Mouse (Mus musculus): ENCODE data around the gene Tbx10. TPM values are rescaled to one million over a fixed set of nuclear protein-coding genes. Genes with fewer than 3 reads are reported as not detected.

Tbx10 gene
- polyA plus RNA-seq, 1 experiment, result not detected

- H3K36me3 ChIP-seq (ENCODE audit: control insufficient read depth, insufficient read depth, low read length, poor library complexity, severe bottlenecking), result no peaks in the 10 kb centered on the region
- no peaks in the 10 kb centered on the region for H3K9me3 ChIP-seq (replicated peaks; ENCODE audit: control insufficient read depth, insufficient read depth, low read length, poor library complexity, severe bottlenecking)
- no peak overlapping the region for H3K27ac ChIP-seq (ENCODE audit: insufficient read depth, low read length)
- TF ChIP-seq CTCF (IDR thresholded peaks at IDR 0.05; ENCODE audit: low read depth, low read length), result peak; percentile 73
- no peak for TF ChIP-seq POLR2A (IDR thresholded peaks at IDR 0.05; ENCODE audit: insufficient read depth, low read length)
- H3K4me3 ChIP-seq (ENCODE audit: low read depth, low read length), result no peak overlapping the region
- no peaks in the 10 kb centered on the region for H3K4me1 ChIP-seq (ENCODE audit: control insufficient read depth, insufficient read depth, low read length)
- no peak overlapping the region for H3K9ac ChIP-seq (ENCODE audit: low read depth, poor library complexity, severe bottlenecking)
- no peaks in the 10 kb centered on the region for H3K27me3 ChIP-seq (ENCODE audit: control insufficient read depth, insufficient read depth, low read length, poor library complexity, severe bottlenecking)
These were observed 26.4 kb downstream of the Tbx10 start for GRCm38 (mm10) chr19:4018743-4019583.

DNA sequence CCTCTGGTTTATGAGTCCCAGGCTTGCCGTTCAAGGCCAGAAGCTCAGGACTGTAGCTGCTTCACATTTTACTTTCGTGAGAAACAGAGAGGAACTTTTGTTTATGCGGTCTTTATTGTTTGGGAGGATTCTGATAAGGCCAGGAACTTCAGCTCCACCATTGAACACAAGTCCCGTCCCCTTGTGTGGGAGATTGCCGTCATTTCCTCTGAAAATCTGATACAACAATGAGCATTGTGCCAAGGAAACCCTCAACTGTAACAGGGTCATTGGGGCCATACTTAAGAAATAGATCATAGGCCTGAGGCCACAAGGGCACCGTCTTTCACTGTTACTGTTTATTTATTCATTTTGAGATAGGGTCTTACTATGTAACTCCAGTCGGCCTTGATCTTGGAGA lies 30.6 kb downstream of the Tbx10 start:
- Histone ChIP-seq H3K9ac (ENCODE audit: low read depth, poor library complexity, severe bottlenecking) (no peak overlapping the region), H3K36me3 (ENCODE audit: control insufficient read depth, insufficient read depth, low read length, poor library complexity, severe bottlenecking) (no peaks in the 10 kb centered on the region), H3K9me3 (replicated peaks; ENCODE audit: control insufficient read depth, insufficient read depth, low read length, poor library complexity, severe bottlenecking) (peaks cover 4% of the 10 kb centered on the region; the same call in 1 of the 2 replicates), H3K4me1 (ENCODE audit: control insufficient read depth, insufficient read depth, low read length) (no peaks in the 10 kb centered on the region), H3K4me3 (ENCODE audit: low read depth, low read length) (no peak overlapping the region), H3K27ac (ENCODE audit: insufficient read depth, low read length) (no peak overlapping the region), H3K27me3 (ENCODE audit: control insufficient read depth, insufficient read depth, low read length, poor library complexity, severe bottlenecking) (no peaks in the 10 kb centered on the region)
- TF ChIP-seq CTCF (IDR thresholded peaks at IDR 0.05; ENCODE audit: low read depth, low read length), result no peak
- no peak for TF ChIP-seq POLR2A (IDR thresholded peaks at IDR 0.05; ENCODE audit: insufficient read depth, low read length)
- TF ChIP-seq EP300 (IDR thresholded peaks at IDR 0.05; ENCODE audit: insufficient read depth, low read depth, low read length), result no peak

GRCm38 (mm10) chr19:4027576-4027975 lies 35.0 kb downstream of the Tbx10 start:
- no peaks in the 10 kb centered on the region for H3K27me3 ChIP-seq (ENCODE audit: control insufficient read depth, insufficient read depth, low read length, poor library complexity, severe bottlenecking)
- peaks cover 4% of the 10 kb centered on the region; the same call in 1 of the 2 replicates for H3K9me3 ChIP-seq (replicated peaks; ENCODE audit: control insufficient read depth, insufficient read depth, low read length, poor library complexity, severe bottlenecking)
- H3K4me1 ChIP-seq (ENCODE audit: control insufficient read depth, insufficient read depth, low read length), result no peaks in the 10 kb centered on the region
- H3K9ac ChIP-seq (ENCODE audit: low read depth, poor library complexity, severe bottlenecking), result no peak overlapping the region
- no peaks in the 10 kb centered on the region for H3K36me3 ChIP-seq (ENCODE audit: control insufficient read depth, insufficient read depth, low read length, poor library complexity, severe bottlenecking)
- no peak for TF ChIP-seq POLR2A (IDR thresholded peaks at IDR 0.05; ENCODE audit: insufficient read depth, low read length)
- no peak for TF ChIP-seq CTCF (IDR thresholded peaks at IDR 0.05; ENCODE audit: low read depth, low read length)
- TF ChIP-seq EP300 (IDR thresholded peaks at IDR 0.05; ENCODE audit: insufficient read depth, low read depth, low read length), result no peak
- H3K27ac ChIP-seq (ENCODE audit: insufficient read depth, low read length), result no peak overlapping the region
- no peak overlapping the region for H3K4me3 ChIP-seq (ENCODE audit: low read depth, low read length)

DNA sequence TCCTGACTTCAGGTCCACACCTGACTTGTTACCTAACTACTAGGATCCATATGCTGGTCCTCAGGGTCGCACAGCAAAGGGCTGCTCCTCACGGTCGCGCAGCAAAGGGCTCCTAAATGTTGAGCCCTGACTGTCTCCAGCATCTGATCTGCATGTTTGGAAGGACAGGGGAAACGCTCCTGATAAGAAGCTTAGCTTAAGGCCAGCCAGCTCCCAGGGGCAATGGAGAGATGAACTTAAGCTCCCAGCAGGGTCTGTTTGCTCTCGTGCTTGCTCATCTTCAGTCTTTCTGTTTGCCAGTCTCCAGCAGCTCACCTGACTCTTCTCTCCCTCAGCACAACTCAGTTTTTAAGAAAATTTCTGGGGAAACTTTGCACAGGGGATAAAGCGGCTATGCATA lies 40.1 kb downstream of the Tbx10 start:
- Histone ChIP-seq H3K9ac (ENCODE audit: low read depth, poor library complexity, severe bottlenecking) (no peak overlapping the region), H3K4me3 (ENCODE audit: low read depth, low read length) (no peak overlapping the region), H3K27ac (ENCODE audit: insufficient read depth, low read length) (no peak overlapping the region), H3K27me3 (ENCODE audit: control insufficient read depth, insufficient read depth, low read length, poor library complexity, severe bottlenecking) (no peaks in the 10 kb centered on the region), H3K4me1 (ENCODE audit: control insufficient read depth, insufficient read depth, low read length) (no peaks in the 10 kb centered on the region), H3K36me3 (ENCODE audit: control insufficient read depth, insufficient read depth, low read length, poor library complexity, severe bottlenecking) (no peaks in the 10 kb centered on the region), H3K9me3 (replicated peaks; ENCODE audit: control insufficient read depth, insufficient read depth, low read length, poor library complexity, severe bottlenecking) (no peaks in the 10 kb centered on the region)
- TF ChIP-seq EP300 (IDR thresholded peaks at IDR 0.05; ENCODE audit: insufficient read depth, low read depth, low read length) (no peak), CTCF (IDR thresholded peaks at IDR 0.05; ENCODE audit: low read depth, low read length) (no peak), POLR2A (IDR thresholded peaks at IDR 0.05; ENCODE audit: insufficient read depth, low read length) (no peak)

DNA sequence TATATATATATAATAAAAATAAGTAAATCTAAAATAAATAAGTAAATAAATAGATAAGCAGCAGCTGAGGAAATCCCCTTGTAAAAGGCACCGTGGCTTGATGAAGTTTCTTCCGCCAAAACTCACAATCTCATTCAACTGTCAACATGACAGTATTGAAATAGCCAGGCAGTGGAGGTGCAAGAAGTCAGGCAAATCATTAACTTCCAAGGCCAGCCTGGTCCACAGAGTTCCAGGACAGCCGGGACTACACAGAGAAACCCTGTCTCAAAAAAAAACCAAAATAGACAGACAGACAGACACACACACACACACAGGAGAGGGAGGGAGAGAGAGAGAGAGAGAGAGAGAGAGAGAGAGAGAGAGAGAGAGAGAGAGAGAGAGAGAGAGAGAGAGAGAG lies 40.7 kb downstream of the Tbx10 start:
- TF ChIP-seq EP300 (IDR thresholded peaks at IDR 0.05; ENCODE audit: insufficient read depth, low read depth, low read length), result no peak
- TF ChIP-seq POLR2A (IDR thresholded peaks at IDR 0.05; ENCODE audit: insufficient read depth, low read length), result no peak
- no peak for TF ChIP-seq CTCF (IDR thresholded peaks at IDR 0.05; ENCODE audit: low read depth, low read length)
- no peak overlapping the region for H3K4me3 ChIP-seq (ENCODE audit: low read depth, low read length)
- H3K4me1 ChIP-seq (ENCODE audit: control insufficient read depth, insufficient read depth, low read length), result no peaks in the 10 kb centered on the region
- H3K9ac ChIP-seq (ENCODE audit: low read depth, poor library complexity, severe bottlenecking), result no peak overlapping the region
- no peaks in the 10 kb centered on the region for H3K9me3 ChIP-seq (replicated peaks; ENCODE audit: control insufficient read depth, insufficient read depth, low read length, poor library complexity, severe bottlenecking)
- no peaks in the 10 kb centered on the region for H3K36me3 ChIP-seq (ENCODE audit: control insufficient read depth, insufficient read depth, low read length, poor library complexity, severe bottlenecking)
- H3K27me3 ChIP-seq (ENCODE audit: control insufficient read depth, insufficient read depth, low read length, poor library complexity, severe bottlenecking), result no peaks in the 10 kb centered on the region
- no peak overlapping the region for H3K27ac ChIP-seq (ENCODE audit: insufficient read depth, low read length)

DNA sequence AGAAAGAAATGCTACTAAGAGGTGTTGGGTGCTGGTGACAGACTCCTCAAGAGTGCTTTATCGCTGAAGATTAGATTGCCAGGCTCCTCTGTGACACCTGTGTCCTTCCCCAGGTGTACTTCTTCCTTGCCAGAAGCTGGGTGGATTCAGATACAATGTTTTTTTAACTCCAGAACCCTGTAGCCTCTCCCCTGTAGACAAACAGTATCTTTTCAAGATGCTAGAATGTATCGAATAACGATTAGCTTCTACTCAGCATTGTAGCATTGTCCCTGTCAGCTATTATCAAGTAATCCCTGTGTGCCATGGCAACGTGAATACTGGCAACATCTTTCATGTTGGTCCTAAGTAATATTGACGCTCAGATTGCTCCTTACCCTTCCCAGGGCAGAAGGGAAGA lies 41.2 kb downstream of the Tbx10 start:
- Histone ChIP-seq H3K27ac (ENCODE audit: insufficient read depth, low read length) (no peak overlapping the region), H3K27me3 (ENCODE audit: control insufficient read depth, insufficient read depth, low read length, poor library complexity, severe bottlenecking) (no peaks in the 10 kb centered on the region), H3K9ac (ENCODE audit: low read depth, poor library complexity, severe bottlenecking) (no peak overlapping the region), H3K4me3 (ENCODE audit: low read depth, low read length) (no peak overlapping the region), H3K4me1 (ENCODE audit: control insufficient read depth, insufficient read depth, low read length) (no peaks in the 10 kb centered on the region), H3K9me3 (replicated peaks; ENCODE audit: control insufficient read depth, insufficient read depth, low read length, poor library complexity, severe bottlenecking) (no peaks in the 10 kb centered on the region), H3K36me3 (ENCODE audit: control insufficient read depth, insufficient read depth, low read length, poor library complexity, severe bottlenecking) (no peaks in the 10 kb centered on the region)
- no peak for TF ChIP-seq CTCF (IDR thresholded peaks at IDR 0.05; ENCODE audit: low read depth, low read length)
- TF ChIP-seq POLR2A (IDR thresholded peaks at IDR 0.05; ENCODE audit: insufficient read depth, low read length), result no peak
- TF ChIP-seq EP300 (IDR thresholded peaks at IDR 0.05; ENCODE audit: insufficient read depth, low read depth, low read length), result no peak
